Mouse (Mus musculus) heart, embryonic 14.5 days (tissue): ENCODE results near the gene Sh2b1. TPM values are rescaled to one million over a fixed set of nuclear protein-coding genes. Genes with fewer than 3 reads are reported as not detected.
A peak's percentile ranks its signal among the peaks of the same experiment; 100 is the strongest.

Experiments
- ATAC-seq: fragments of 200-750 bp; cut with Nextera tagmentation; 2 replicates; pipeline ENCODE4 v1.8.0; 2017; ENCODE audit warnings: low read depth, moderate TSS enrichment; ENCODE audit not compliant: insufficient number of reproducible peaks, insufficient read depth, low FRiP score
- H3K27ac ChIP-seq, 2 experiments: fragments of 200-500 bp in 1 of 2; fragments of 300-500 bp in 1 of 2; sonication (generic) in 1 of 2; replicated peaks in 1 of 2; 2 replicates each; pipeline ENCODE4 v1.5.1; 2012 to 2014; ENCODE audit warnings: low read depth in 2 of 2, low read length in 2 of 2, control low read depth in 1 of 2, mild to moderate bottlenecking in 1 of 2, mixed read lengths in 1 of 2; ENCODE audit not compliant: control insufficient read depth in 1 of 2, insufficient read depth in 1 of 2
- H3K27me3 ChIP-seq: fragments of 300-500 bp; sonication (generic); 2 replicates; pipeline ENCODE4 v1.6.1; 2014; ENCODE audit warnings: mild to moderate bottlenecking, low read length, control low read depth; ENCODE audit not compliant: control insufficient read depth, insufficient read depth
- H3K36me3 ChIP-seq: fragments of 300-500 bp; sonication (generic); 2 replicates; pipeline ENCODE4 v1.6.1; 2014; ENCODE audit warnings: mild to moderate bottlenecking, control low read depth, low read length, mixed read lengths; ENCODE audit not compliant: control insufficient read depth, insufficient read depth
- H3K4me1 ChIP-seq, 2 experiments: fragments of 200-500 bp in 1 of 2; fragments of 300-500 bp in 1 of 2; sonication (generic) in 1 of 2; 2 replicates each; pipeline ENCODE4 v1.6.1; 2012 to 2014; ENCODE audit warnings: low read length in 2 of 2, control low read depth in 1 of 2, mixed read lengths in 1 of 2; ENCODE audit not compliant: control insufficient read depth in 2 of 2, insufficient read depth in 2 of 2
- H3K4me2 ChIP-seq: fragments of 300-500 bp; sonication (generic); 2 replicates; pipeline ENCODE4 v1.6.1; 2014; ENCODE audit warnings: mild to moderate bottlenecking, low read length
- H3K4me3 ChIP-seq, 2 experiments: fragments of 200-500 bp in 1 of 2; fragments of 300-500 bp in 1 of 2; sonication (generic) in 1 of 2; 2 replicates each; pipeline ENCODE4 v1.5.1; 2012 to 2014; ENCODE audit warnings: low read length in 2 of 2, mild to moderate bottlenecking in 2 of 2, control low read depth in 1 of 2, low read depth in 1 of 2, moderate library complexity in 1 of 2; ENCODE audit not compliant: control insufficient read depth in 1 of 2, insufficient read depth in 1 of 2
- H3K9ac ChIP-seq: fragments of 300-500 bp; sonication (generic); 2 replicates; pipeline ENCODE4 v1.6.1; 2014; ENCODE audit warnings: mild to moderate bottlenecking, low read length
- H3K9me3 ChIP-seq: fragments of 300-500 bp; sonication (generic); 2 replicates; pipeline ENCODE4 v1.6.1; 2016; ENCODE audit warnings: low read length, control low read depth; ENCODE audit not compliant: control insufficient read depth
- WGBS: fragments of 180-500 bp; shearing (Covaris S2); extraction: QIAGEN DNeasy Blood & Tissue Kit; methylation state at CpG from one replicate; pipeline ENCODE4 v1.1.7; 2014; 5-methylcytosine and 5-hydroxymethylcytosine counted together
- polyA plus RNA-seq: library from polyadenylated mRNA; unstranded; fragments of >200 nt; fragmentation: Nextera tagmentation; extraction: Ambion mirVana; gene quantifications from 2 replicates; pipeline ENCODE4 v1.2.1, GENCODE M21; 2014

Sh2b1 gene
- polyA plus RNA-seq, 1 experiment from 2014 or later, result 39.0 TPM

DNA sequence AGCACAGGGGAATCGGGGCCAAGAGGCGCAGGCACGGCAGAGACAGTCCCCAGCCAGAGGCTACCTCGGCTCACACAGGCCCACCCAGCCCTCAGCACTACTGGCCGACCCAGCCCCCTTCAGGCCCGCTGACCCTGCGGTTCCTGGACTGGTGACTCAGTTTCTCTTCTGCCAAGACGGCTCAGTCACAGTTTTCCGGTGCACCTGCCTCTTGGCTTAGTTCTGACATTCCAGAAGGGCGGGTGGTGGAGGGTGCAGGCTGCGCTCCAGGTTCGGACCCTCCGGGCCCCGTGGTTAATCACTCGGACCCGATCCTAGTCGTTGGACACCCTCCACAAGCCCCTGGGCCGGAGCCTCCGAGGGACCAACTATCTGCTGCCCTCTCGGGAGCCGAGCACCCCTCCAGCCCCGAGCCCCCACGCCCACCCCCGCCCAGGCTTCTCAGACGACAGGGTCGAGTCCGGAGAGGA is 703 bp downstream of the Sh2b1 start:
- H3K36me3 ChIP-seq, result peaks cover 34% of the 10 kb centered on the region
- H3K27ac ChIP-seq, result peak overlapping the region; percentile 95 to 99
- 0% methylated on average over 27 of the region's 27 CpGs for WGBS
- H3K9ac ChIP-seq, result peak overlapping the region; percentile 98
- peaks cover 4 to 17% of the 10 kb centered on the region in 2 experiments for H3K4me1 ChIP-seq
- H3K27me3 ChIP-seq, result no peaks in the 10 kb centered on the region
- H3K9me3 ChIP-seq, result no peaks in the 10 kb centered on the region
- peak overlapping the region; percentile 73 for H3K4me2 ChIP-seq
- peak; percentile 18 for ATAC-seq
- H3K4me3 ChIP-seq, result peak overlapping the region; percentile 90 to 96

GRCm38 (mm10) chr7:126473470-126474086 is 1.6 kb downstream of the Sh2b1 start:
- no peak for ATAC-seq
- H3K9ac ChIP-seq, result peak overlapping the region; percentile 98
- H3K27ac ChIP-seq, result no peak overlapping the region
- peak overlapping the region; percentile 73 for H3K4me2 ChIP-seq
- 74% methylated on average over 9 of the region's 9 CpGs for WGBS
- peaks cover 4 to 17% of the 10 kb centered on the region in 2 experiments for H3K4me1 ChIP-seq
- H3K27me3 ChIP-seq, result no peaks in the 10 kb centered on the region
- H3K36me3 ChIP-seq, result peaks cover 44% of the 10 kb centered on the region
- peak overlapping the region in 1 of 2 experiments; percentile 90; a peak in 2 of 4 replicates for H3K4me3 ChIP-seq
- H3K9me3 ChIP-seq, result no peaks in the 10 kb centered on the region

GRCm38 (mm10) chr7:126472713-126473112 is 2.5 kb downstream of the Sh2b1 start:
- no peak overlapping the region for H3K27ac ChIP-seq
- peaks cover 53% of the 10 kb centered on the region for H3K36me3 ChIP-seq
- H3K27me3 ChIP-seq, result no peaks in the 10 kb centered on the region
- H3K4me1 ChIP-seq, result peaks cover 4 to 17% of the 10 kb centered on the region in 2 experiments
- no peak overlapping the region for H3K9ac ChIP-seq
- ATAC-seq, result no peak
- no peaks in the 10 kb centered on the region for H3K9me3 ChIP-seq
- H3K4me2 ChIP-seq, result no peak overlapping the region
- H3K4me3 ChIP-seq, result no peak overlapping the region
- 90% methylated on average over 16 of the region's 16 CpGs for WGBS

DNA sequence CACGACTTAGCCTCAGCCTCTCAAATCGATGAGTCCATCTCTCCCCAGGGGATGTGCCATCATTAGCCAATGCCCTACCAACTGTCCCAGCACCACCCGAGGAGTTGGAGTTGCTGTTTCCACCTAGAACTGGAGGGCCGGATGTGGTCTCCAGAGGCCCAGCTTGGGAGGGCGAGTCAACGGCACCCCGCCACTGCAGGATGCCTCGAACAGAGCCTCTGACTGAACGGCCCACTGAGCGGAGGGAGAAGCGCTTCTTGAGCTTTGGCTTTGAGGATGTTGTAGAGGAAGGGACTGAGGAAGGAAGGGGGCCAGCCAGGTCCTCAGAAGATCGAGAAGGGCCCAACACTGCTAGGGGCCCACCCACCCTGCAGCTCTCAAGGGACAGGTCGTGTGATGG is 2.9 kb downstream of the Sh2b1 start:
- ATAC-seq, result no peak
- WGBS, result 83% methylated on average over 13 of the region's 13 CpGs
- Histone ChIP-seq H3K9me3 (no peaks in the 10 kb centered on the region), H3K9ac (no peak overlapping the region), H3K27ac (no peak overlapping the region), H3K27me3 (no peaks in the 10 kb centered on the region), H3K4me1 (peaks cover 4 to 17% of the 10 kb centered on the region in 2 experiments), H3K4me2 (no peak overlapping the region), H3K36me3 (peaks cover 57% of the 10 kb centered on the region), H3K4me3 (no peak overlapping the region)

DNA sequence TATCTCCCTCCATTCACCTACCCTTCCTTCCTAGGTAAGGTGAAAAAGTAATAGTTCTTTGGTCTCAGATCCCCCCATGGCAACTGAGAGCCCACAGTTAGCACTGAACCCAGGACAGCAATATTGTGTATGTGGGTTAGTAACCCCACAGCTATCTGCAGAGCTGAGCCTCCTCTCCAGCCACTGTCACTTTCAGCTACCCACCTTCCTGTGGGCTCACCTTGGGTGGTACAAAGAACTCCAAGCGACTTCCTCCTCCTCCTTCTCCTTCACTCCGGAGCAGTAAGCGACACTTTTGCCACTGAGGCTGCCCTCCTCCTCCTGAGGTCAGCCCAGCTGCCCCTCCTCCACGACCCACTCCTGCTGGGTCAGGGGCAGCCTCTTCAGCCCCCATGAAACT is 3.4 kb downstream of the Sh2b1 start:
- no peaks in the 10 kb centered on the region for H3K9me3 ChIP-seq
- H3K27ac ChIP-seq, result no peak overlapping the region
- no peak overlapping the region for H3K4me2 ChIP-seq
- H3K4me3 ChIP-seq, result no peak overlapping the region
- WGBS, result 91% methylated on average over 4 of the region's 4 CpGs
- no peak for ATAC-seq
- H3K36me3 ChIP-seq, result peaks cover 61% of the 10 kb centered on the region
- H3K9ac ChIP-seq, result no peak overlapping the region
- no peaks in the 10 kb centered on the region for H3K27me3 ChIP-seq
- H3K4me1 ChIP-seq, result peaks cover 4 to 17% of the 10 kb centered on the region in 2 experiments

GRCm38 (mm10) chr7:126471361-126471760 is 3.9 kb downstream of the Sh2b1 start:
- peaks cover 66% of the 10 kb centered on the region for H3K36me3 ChIP-seq
- no peaks in the 10 kb centered on the region for H3K9me3 ChIP-seq
- no peaks in the 10 kb centered on the region for H3K27me3 ChIP-seq
- peaks cover 4 to 19% of the 10 kb centered on the region in 2 experiments for H3K4me1 ChIP-seq
- no peak overlapping the region for H3K4me3 ChIP-seq
- 88% methylated on average over 5 of the region's 5 CpGs for WGBS
- no peak overlapping the region for H3K4me2 ChIP-seq
- ATAC-seq, result no peak
- no peak overlapping the region for H3K27ac ChIP-seq
- no peak overlapping the region for H3K9ac ChIP-seq

- H3K9me3 ChIP-seq, result no peaks in the 10 kb centered on the region
- no peak for ATAC-seq
- H3K27me3 ChIP-seq, result no peaks in the 10 kb centered on the region
- H3K9ac ChIP-seq, result no peak overlapping the region
- WGBS, result 55% methylated on average over 6 of the region's 6 CpGs
- H3K4me1 ChIP-seq, result peaks cover 17 to 26% of the 10 kb centered on the region in 2 experiments
- no peak overlapping the region for H3K27ac ChIP-seq
- H3K4me2 ChIP-seq, result no peak overlapping the region
- peaks cover 69% of the 10 kb centered on the region for H3K36me3 ChIP-seq
- no peak overlapping the region for H3K4me3 ChIP-seq
Measured at GRCm38 (mm10) chr7:126470077-126470476, 5.1 kb downstream of the Sh2b1 start.
